Comparison of ENCODE assay signal across 1 mouse cellular context in genomic region chr2:131209969-131210792, GRCm38 (mm10).
TF ChIP-seq lines count a peak whose summit lies in the region.

No protein-coding gene starts in this region.

TF ChIP-seq in CH12.LX, 34 proteins besides CTCF, POLR2A, EP300 and RAD21 (continued from another document):
- TF ChIP-seq MYC (IDR thresholded peaks at IDR 0.05; ENCODE audit: low read depth, low read length) = peak; percentile 41; the same call in 1 of the 2 replicates
- TF ChIP-seq NELFE (IDR thresholded peaks at IDR 0.05; ENCODE audit: low read depth, low read length) = peak; percentile 64
- no peak for TF ChIP-seq ZKSCAN1 (IDR thresholded peaks at IDR 0.05; ENCODE audit: borderline replicate concordance, low read depth, low read length)
- TF ChIP-seq MEF2A (IDR thresholded peaks at IDR 0.05; ENCODE audit: borderline replicate concordance, low read depth, low read length) = peak; percentile 66
- peak; percentile 91 for TF ChIP-seq SMC3 (IDR thresholded peaks at IDR 0.05; ENCODE audit: low read depth, low read length)
- no peak for TF ChIP-seq JUN (IDR thresholded peaks at IDR 0.05; ENCODE audit: insufficient read depth, low read depth, low read length)
- TF ChIP-seq ETS1 (conservative IDR thresholded peaks at IDR 0.05; ENCODE audit: low read depth, low read length) = peak; percentile 57
- peak; percentile 100 for TF ChIP-seq HCFC1 (IDR thresholded peaks at IDR 0.05; ENCODE audit: low read depth, low read length)
- TF ChIP-seq TBP (conservative IDR thresholded peaks at IDR 0.05; ENCODE audit: low read depth, low read length) = 0 out of 2 replicates have a peak, but pooled peaks have one; percentile 40
- TF ChIP-seq MAX (IDR thresholded peaks at IDR 0.05; ENCODE audit: low read length) = peak; percentile 85; the same call in 1 of the 2 replicates
- peak; percentile 80 for TF ChIP-seq MXI1 (IDR thresholded peaks at IDR 0.05; ENCODE audit: low read depth, low read length)
- peak; percentile 97 for TF ChIP-seq KAT2A (IDR thresholded peaks at IDR 0.05; ENCODE audit: insufficient replicate concordance, low read length)
- no peak for TF ChIP-seq USF2 (conservative IDR thresholded peaks at IDR 0.05; ENCODE audit: low read depth, low read length)
- TF ChIP-seq PAX5 (IDR thresholded peaks at IDR 0.05; ENCODE audit: low read length) = no peak
- TF ChIP-seq NRF1 (IDR thresholded peaks at IDR 0.05; ENCODE audit: low read depth, low read length) = peak; percentile 44; the same call in 1 of the 2 replicates
- TF ChIP-seq USF1 (IDR thresholded peaks at IDR 0.05; ENCODE audit: low read depth, low read length) = no peak
- peak; percentile 74 for TF ChIP-seq IRF4 (IDR thresholded peaks at IDR 0.05; ENCODE audit: low read depth, low read length)
- no peak for TF ChIP-seq JUND (conservative IDR thresholded peaks at IDR 0.05; ENCODE audit: low read depth, low read length)
- TF ChIP-seq ZMIZ1 (IDR thresholded peaks at IDR 0.05; ENCODE audit: low read depth, low read length) = peak; percentile 38; the same call in 1 of the 2 replicates
- TF ChIP-seq CHD2 (IDR thresholded peaks at IDR 0.05; ENCODE audit: low read length) = peak; percentile 80
- TF ChIP-seq E2F4 (IDR thresholded peaks at IDR 0.05; ENCODE audit: insufficient replicate concordance, low read depth, low read length) = no peak
- TF ChIP-seq ZC3H11A (IDR thresholded peaks at IDR 0.05; ENCODE audit: low read depth, low read length) = no peak
- TF ChIP-seq POLR2AphosphoS2 (IDR thresholded peaks at IDR 0.05; ENCODE audit: low read depth, low read length) = no peak
- TF ChIP-seq CHD1 (IDR thresholded peaks at IDR 0.05; ENCODE audit: low read depth, low read length) = no peak
- peak; percentile 60 for TF ChIP-seq TCF12 (IDR thresholded peaks at IDR 0.05; ENCODE audit: low read depth, low read length)
- TF ChIP-seq ELF1 (IDR thresholded peaks at IDR 0.05; ENCODE audit: low read depth, low read length) = peak; percentile 81
- TF ChIP-seq MAZ (IDR thresholded peaks at IDR 0.05; ENCODE audit: low read depth, low read length) = peak; percentile 53; the same call in 1 of the 2 replicates
- peak; percentile 94 for TF ChIP-seq SIN3A (IDR thresholded peaks at IDR 0.05; ENCODE audit: low read length)
- TF ChIP-seq RCOR1 (conservative IDR thresholded peaks at IDR 0.05; ENCODE audit: low read depth, low read length) = no peak
- TF ChIP-seq UBTF (IDR thresholded peaks at IDR 0.05; ENCODE audit: low read depth, low read length) = peak; percentile 83
- TF ChIP-seq GABPA (IDR thresholded peaks at IDR 0.05; ENCODE audit: insufficient replicate concordance, low read depth, low read length) = peak; percentile 89; the same call in 1 of the 2 replicates
